Mouse (Mus musculus) natural killer cell, adult 2 months (primary cell): Measurements from ENCODE around the gene Olfr1423.
"Not testable (repeated sequence)": the region's sequence is repeated elsewhere in the genome, so short reads cannot be mapped to it uniquely, and the experiment has no call there.

Experiments used
- DNase-seq, 2 experiments: peaks; one replicate each; pipeline ENCODE4 v3.0.0; 2022; ENCODE audit warnings: low spot score in 2 of 2

Olfr1423 gene

DNA sequence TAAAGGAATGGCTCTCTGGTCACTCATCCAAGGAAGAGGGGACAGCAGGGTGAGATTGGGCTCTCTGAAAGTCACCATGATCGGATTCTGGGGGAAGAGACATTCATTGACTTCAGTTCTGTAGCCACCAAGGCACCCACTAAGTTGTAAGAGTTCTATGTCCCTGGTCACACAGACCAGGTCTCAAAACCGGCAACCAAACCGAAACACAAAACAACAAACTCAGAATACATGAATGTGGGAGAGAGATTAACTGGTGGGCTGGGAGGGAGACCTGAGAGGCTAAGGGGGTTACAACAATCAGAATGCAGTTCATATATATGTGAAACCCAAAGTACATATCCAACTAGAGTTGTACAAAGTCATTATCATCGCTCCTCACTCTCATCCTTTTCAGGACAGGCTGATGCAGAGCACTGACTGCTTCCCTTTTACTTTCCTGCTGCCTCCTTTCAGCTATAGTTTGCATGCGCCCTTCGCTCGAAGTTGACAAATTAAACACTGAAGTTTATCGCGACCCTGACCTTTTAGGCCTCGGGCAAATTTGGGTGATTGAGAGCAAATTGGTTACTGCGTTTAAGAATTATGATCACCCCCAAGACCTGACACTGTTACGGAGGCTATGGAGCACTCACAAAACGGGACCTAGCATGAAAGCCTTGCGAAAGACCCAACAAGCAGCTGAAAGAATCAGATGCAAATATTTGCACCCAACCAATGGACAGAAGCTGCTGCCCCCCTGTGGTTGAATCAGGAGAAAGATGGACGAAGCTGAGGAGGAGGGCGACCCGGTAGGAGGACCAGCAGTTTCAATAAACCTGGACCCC is 33.8 kb downstream of the Olfr1423 start:
- peak; percentile 34 to 59 for DNase-seq

DNA sequence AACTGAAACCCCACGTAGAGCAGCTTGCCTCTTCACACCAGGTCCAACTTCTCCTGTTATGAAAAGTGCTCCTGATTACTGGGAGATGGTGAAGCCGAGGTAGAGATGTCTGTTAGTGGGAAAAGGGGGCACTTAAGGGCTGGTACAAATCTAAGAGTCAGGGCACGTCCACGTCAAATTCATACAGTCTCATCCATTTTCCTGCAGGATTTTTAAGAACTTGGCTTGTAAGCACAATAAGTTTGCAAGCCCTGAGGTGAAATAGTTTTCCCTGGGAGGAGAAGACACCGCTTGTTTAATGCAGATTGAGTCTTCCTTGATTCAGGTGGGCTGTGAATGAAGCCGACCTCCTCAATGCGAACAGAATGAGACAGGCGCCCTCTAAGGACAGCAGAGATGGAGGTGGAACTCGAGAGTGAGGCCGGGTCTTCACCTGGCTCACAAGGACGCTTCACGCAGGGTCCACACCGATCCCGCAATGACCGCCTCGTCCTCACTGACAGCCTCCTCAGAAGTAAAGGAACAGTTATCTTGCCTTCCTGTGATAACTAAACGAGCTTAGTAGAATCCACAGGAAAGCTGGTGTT is 34.7 kb downstream of the Olfr1423 start:
- DNase-seq = no peak

DNA sequence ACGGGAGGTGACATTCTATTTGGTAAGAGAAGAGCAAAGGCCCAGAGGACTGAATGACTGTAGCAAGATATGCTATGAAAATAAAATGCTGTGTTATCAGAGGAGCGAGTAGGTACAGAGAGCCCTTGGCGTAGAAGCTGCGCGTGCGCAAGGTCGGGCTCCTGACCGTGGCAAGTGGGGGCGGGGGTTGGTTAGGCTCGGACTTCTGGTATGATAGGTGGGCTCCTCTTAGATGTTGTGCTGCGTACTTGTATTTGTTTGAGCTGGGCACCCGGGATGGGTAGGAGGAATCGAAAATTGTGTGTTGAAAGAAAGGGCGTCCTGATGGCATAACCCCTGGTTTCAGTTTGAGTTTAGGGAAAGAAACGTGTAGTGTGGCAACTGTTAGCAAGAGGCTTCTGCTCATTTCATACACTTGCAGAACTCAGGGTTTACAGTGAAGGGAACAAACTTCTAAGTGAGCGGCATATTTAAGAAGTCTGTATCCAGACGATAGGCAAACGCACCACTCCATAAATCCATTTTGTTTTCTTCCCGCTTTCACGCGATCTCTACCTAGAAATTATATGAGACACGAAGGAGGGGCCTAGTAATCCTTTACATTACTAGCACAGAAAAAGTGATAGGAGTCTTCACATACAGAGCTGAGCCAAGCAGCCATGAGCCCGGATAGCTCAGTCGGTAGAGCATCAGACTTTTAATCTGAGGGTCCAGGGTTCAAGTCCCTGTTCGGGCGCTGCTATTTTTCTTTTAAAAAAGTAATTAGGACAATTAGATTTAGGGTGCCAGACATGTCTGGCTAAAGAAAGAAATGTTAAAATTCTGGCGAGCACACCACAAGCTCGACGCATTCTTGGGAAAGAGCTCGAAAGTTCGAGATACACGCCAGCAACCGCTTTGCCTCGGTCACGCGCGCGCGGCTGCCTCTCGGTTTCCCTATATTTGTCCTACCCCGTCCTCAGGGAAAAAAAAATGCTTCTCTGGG is 35.4 kb downstream of the Olfr1423 start:
- DNase-seq = peak; percentile 87 to 88

DNA sequence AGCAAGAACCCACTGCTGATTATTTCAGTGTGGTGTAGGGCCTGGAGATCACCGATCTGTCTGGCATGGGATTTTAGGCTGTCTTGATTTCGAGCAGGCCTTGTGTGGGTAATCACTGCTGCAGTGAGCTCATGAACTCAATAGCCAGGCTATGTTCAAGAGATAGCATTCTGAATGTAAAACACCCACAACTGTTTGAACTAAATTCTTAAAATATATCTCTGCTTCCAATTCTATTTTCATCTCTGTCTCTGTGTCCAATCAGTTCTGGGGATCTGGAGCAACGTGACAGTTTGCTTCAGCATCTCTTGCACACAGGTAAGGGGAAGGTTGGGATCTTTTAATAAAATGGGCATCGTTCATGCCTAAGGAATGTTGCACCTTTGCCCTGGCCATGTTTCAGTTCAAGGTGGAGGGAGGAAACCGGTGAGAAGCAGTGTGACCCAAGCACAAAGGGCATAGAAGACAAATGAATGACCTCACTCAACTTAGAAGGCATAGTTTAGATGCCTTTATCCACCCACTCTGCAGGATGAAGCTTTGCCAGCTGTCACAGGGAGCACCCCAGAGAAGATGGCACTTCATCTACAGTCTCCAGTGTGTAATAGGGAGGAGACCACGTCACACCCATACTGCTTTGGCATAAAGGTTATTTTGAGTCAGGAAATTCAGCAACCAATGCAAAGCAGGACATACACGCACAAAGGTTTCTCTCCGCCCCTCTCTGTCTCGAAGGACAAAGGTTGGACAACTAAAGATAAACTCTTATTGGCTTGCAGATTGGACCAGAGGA is 36.7 kb downstream of the Olfr1423 start:
- no peak for DNase-seq

DNA sequence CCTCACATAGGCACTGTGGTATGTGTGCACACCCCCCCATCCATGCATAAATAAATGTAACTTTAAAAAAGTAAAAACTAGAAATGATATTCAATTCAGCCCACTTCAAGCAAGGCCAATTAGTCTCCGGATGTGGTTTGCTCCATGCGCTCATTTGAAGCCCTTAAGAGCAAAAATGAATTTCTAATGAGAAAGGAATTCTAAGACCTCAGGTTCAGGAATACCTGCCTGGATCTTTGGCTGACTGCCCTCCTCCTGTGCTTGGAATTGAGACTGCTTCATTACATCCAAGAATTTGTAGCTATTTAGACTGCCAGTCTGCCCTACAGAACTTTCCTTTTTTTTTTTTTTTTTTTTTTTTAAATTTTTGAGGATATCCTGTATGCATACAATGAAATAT is 37.5 kb downstream of the Olfr1423 start:
- no peak for DNase-seq

DNA sequence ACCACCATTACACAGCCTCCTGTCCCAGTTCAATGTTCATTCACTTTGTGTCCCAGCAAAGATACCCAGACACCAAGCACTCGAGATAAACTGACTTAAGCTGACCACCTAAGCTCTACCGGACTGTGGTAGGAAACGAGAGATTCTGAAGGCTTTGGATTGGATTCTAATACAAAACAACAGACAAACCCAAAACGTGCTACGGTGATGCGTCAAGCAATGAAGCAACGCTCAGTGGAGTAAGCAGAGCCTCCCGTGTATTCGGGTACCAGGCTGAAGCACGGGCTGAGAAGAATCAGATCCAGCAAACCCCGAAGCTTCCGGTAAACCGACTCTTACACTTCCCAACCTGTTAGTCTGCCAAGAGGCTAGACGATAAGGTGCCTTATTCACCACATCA is 38.3 kb downstream of the Olfr1423 start:
- DNase-seq = no peak

DNA sequence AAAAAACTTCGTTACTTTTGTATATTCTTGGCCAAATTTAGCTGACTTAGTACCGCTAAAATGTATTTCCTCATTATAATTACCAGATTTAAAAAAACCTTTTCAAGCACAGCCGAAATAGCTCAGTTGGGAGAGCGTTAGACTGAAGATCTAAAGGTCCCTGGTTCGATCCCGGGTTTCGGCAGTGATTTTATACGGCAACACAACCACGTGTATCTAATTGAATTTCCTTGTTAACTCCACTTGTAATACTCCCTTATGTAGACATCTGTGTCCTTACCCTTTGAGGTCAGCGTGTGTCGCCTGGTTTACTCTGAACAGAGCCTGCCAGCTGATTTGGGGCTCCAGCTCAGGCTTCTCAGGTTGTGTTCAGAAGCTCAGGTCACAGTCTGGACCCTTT is 39.0 kb downstream of the Olfr1423 start:
- peak; percentile 74 to 83 for DNase-seq

DNA sequence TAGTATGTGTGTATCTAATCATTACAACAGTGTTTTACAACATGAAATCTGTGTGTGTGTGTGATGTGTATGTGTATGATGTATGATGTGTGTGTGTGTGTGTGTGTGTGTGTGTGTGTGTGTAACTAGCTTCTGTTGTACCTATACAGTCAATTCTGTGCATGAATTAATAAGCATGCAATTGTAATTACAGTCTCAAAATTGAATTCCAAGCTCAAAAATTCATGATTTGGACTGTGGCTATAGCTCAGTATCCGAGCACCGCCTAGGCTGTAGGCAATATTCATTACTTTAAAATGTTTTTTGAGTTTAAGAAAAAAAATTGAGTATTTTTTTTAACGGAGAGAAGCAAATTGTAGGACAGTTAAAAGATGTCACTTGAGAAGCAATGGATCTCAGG is 39.4 kb downstream of the Olfr1423 start:
- DNase-seq = no peak

DNA sequence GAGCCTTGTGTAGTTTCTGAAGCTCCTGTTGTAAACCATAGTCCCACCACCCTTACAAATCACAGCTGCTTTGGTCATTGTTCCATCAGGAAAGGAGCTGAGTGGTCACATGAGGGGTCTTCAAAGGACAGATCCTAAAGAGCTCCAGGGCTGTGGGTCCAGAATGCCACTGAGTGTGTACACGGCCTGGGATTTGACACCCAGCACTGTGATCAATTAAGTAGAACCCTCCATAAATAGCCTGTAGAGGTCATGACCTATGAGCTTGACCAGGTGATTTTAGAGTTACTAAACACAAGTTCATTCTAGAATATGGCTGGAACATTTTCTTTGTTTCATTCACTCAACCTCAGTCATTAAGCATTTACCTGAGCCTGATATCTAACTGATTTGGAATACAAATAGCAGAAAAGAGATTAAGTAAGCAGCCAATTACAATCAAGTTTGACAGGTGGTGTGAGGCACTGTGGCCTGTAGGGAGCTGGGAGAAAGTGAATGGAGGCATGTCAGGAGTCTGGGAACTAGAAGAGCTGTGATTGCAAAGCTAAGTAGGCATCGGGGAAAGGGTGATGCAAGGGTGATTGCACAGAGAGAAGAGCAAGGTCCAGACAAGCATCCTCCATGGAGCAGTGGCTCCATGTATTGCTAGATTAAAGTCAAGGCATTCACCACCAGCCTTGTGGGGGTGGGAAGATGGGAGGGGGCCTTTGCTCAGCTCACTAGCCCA is 45.2 kb downstream of the Olfr1423 start:
- no peak for DNase-seq

DNA sequence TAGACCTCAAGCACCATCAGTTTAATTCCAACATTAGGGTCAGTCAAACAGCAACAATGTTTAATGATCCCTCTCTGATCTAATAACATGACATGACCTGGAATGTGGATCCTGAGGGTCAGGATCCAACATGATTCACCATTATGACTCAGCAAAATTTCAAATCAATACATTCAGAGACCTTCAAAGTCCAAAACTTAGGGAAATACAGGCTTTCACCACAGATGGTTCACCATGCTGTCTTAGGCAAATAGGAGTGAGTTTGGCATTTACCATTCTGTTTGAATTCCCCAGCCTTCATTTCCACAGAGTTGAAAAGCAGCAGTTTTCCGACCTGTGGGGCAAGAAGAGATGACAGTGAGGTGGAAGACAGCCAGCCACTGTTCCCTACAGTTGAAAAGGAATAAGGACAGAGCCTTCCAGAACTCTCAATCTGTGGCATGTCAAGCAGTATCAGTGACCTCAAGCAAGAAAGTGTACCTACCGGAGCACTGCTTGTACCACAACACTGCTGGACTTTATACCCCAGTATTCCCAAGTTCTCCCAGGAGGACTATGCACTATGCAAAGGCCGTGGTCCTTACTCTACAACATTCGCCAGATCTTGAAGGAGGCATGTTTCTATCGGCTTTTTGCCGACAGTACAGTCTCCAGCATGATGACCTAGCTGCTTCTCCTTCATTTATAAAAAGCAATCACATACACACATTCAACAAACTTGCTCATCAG is 46.2 kb downstream of the Olfr1423 start:
- DNase-seq = no peak

DNA sequence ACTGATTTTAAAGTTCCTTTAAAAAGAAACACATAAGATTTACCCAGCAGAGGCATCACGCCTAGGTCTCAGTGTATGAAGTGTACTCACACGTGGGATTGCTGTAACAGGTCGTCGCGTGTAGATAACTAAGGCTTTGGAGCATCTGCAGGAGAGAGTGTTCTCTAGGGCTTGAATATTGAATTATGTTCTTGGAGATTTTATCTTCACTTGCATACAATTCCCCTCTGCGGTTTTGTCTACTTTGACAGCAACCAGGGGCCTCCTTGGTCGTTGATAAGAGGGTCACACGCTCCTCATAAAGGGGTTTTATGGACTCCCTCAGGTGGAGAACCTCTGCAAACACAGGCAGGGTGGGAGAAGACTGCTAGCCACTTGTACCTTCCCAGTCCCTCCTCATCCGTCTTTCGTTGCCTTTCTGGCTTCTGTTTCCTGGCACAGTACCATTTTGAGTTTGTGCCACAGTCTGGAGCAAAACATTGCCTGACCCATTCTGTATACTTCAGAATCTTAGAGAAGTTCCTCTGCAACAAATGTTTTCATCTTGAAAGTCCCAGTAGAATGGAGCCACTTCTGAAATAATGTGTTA is 48.6 kb downstream of the Olfr1423 start:
- DNase-seq = no peak

DNA sequence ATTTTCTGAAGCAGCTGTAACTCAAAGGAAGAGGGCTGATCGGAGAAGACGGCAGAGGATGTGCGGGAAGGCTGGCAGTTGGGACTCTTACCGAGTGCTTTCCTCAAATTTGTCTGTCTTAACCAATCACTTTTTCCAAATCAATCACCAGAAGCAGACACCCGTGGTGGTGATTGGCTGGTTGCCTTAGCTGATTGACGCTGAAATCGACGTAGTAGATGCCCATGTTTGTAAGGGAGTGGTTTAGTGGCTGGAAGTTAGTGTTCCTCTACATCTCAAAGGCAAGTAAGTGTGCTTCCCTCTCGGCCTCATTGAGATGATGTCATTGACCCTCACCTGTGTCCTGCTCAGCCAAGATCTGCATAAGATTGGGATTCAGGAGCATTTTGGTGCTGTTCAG is 49.1 kb downstream of the Olfr1423 start:
- DNase-seq = no peak

DNA sequence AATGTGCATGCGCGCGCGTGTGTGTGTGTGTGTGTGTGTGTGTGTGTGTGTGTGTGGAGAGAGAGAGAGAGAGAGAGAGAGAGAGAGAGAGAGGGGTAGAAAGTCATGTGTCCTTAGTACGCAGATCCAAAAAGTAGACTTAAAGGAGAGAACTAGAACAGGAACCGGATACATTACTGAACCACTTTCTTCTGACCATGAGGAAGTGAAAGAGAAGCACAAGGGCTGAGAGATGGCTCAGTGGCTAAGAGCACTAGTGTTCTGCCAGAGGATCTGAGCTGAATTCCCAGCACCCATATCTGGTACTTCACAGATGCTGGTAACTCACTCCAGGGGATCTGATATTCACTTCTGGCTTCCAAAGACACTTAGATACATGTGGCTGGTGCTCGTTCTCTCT is 51.8 kb downstream of the Olfr1423 start:
- DNase-seq = no peak

DNA sequence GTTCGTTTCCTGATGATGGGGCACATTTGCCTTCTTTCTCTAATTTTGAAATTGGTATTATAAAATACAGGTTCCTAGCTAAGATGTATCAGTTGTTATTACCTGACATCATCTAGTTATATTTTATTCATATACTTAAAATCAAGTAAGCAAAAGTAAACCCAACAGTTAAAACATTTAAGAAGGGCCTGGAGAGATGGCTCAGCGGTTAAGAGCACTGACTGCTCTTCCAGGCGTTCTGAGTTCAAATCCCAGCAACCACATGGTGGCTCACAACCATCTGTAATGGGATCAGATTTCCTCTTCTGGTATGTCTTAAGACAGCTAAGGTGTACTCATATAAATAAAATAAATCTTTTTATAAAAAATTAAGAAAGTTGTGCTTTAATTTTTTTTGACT is 53.3 kb downstream of the Olfr1423 start:
- DNase-seq = no peak

DNA sequence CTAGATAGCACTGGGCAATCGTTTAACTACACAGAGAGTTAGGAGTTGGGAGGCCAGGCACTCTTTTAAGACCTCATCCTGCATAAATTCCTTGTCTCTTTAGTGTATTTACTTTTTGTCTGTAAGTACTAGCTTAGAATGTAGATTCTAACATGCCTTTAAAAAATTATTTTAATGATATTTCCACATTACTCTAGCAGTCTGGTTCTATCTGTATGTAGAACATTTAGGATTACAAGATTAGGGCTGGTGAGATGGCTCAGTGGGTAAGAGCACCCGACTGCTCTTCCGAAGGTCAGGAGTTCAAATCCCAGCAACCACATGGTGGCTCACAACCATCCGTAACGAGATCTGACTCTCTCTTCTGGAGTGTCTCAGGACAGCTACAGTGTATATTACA is 56.5 kb downstream of the Olfr1423 start:
- not testable (repeated sequence) for DNase-seq
